28 mouse cellular contexts compared by ENCODE assay signal in genomic region chr7:133044721-133045120, GRCm38 (mm10).
A peak's percentile ranks its signal among the peaks of the same experiment; 100 is the strongest.
DNase-seq lines count a peak whose midpoint lies in the region; ATAC-seq and TF ChIP-seq lines count a peak whose summit lies in the region.
"Had no signal": no experiment of that assay in that cellular context is flagged by ENCODE, and none has a peak within 500 bp of the region (broad histone marks: within the 10 kb centered on the region; RNA-seq: fewer than 3 reads in every experiment).

No protein-coding gene starts in this region.

- DNase-seq in kidney, postnatal 0 days (ENCODE audit: low spot score), result peak; percentile 40
- no peak for DNase-seq in kidney, postnatal 36 days
- no peak for DNase-seq in embryo, embryonic 10 days (ENCODE audit: low spot score)
- DNase-seq in cerebellum, adult 11 months, result no peak
- DNase-seq: adrenal gland, adult 8-10 months; B cell, adult 2 months; cerebellum, adult 8-10 months; cerebellum, postnatal 36 days; embryo, embryonic 11 days; gastrocnemius, postnatal 25 days; heart, adult 18-20 months; heart, postnatal 4 days; kidney, adult 9 months; thymus, postnatal 14 days had no signal

- TF ChIP-seq CTCF in kidney, postnatal 0 days (IDR thresholded peaks at IDR 0.05; ENCODE audit: low read depth), result no peak
- TF ChIP-seq CTCF in intestine, postnatal 0 days (IDR thresholded peaks at IDR 0.05; ENCODE audit: low read depth), result no peak

- no peak overlapping the region for H3K4me2 ChIP-seq in kidney, postnatal 0 days (ENCODE audit: low read length)
- H3K4me2 ChIP-seq in neural tube, embryonic 13.5 days, result no peak overlapping the region
- H3K4me2 ChIP-seq in neural tube, embryonic 15.5 days, result no peak overlapping the region
- H3K4me2 ChIP-seq in intestine, postnatal 0 days (replicated peaks; ENCODE audit: low read depth), result 0 out of 2 replicates have a peak overlapping the region, but pooled peaks have one; percentile 24
- H3K4me2 ChIP-seq: embryonic facial prominence, embryonic 12.5 days; forebrain, embryonic 15.5 days; heart, embryonic 12.5 days; hindbrain, embryonic 14.5 days; limb, embryonic 12.5 days; liver, embryonic 11.5 days; midbrain, embryonic 11.5 days; neural tube, embryonic 12.5 days had no signal

- 0 out of 2 replicates have a peak, but pooled peaks cover 4% of the 10 kb centered on the region for H3K36me3 ChIP-seq in kidney, postnatal 0 days (ENCODE audit: insufficient read depth, low read length)
- H3K36me3 ChIP-seq in neural tube, embryonic 13.5 days, result no peaks in the 10 kb centered on the region
- H3K36me3 ChIP-seq in neural tube, embryonic 15.5 days, result no peaks in the 10 kb centered on the region
- no peaks in the 10 kb centered on the region for H3K36me3 ChIP-seq in intestine, postnatal 0 days (ENCODE audit: control insufficient read depth, insufficient read depth)
- H3K36me3 ChIP-seq: forebrain, embryonic 15.5 days had no signal

- H3K9ac ChIP-seq in kidney, postnatal 0 days (ENCODE audit: low read depth, low read length), result no peak overlapping the region
- H3K9ac ChIP-seq in neural tube, embryonic 13.5 days, result no peak overlapping the region
- no peak overlapping the region for H3K9ac ChIP-seq in neural tube, embryonic 15.5 days (replicated peaks)
- no peak overlapping the region for H3K9ac ChIP-seq in intestine, postnatal 0 days (ENCODE audit: low read depth, low read length)
- H3K9ac ChIP-seq: embryonic facial prominence, embryonic 12.5 days; forebrain, embryonic 15.5 days; heart, embryonic 12.5 days; hindbrain, embryonic 14.5 days; limb, embryonic 12.5 days; neural tube, embryonic 12.5 days had no signal

- H3K27ac ChIP-seq in kidney, postnatal 0 days, result peak overlapping the region; percentile 50; the same call in 1 of the 2 replicates
- 0 out of 2 replicates have a peak overlapping the region, but pooled peaks have one; percentile 3 for H3K27ac ChIP-seq in neural tube, embryonic 13.5 days (replicated peaks)
- no peak overlapping the region for H3K27ac ChIP-seq in neural tube, embryonic 15.5 days (replicated peaks)
- H3K27ac ChIP-seq in intestine, postnatal 0 days (ENCODE audit: low read depth, low read length), result peak overlapping the region; percentile 71
- H3K27ac ChIP-seq: embryonic facial prominence, embryonic 12.5 days; forebrain, embryonic 10.5 days; forebrain, embryonic 15.5 days; hindbrain, embryonic 14.5 days; limb, embryonic 12.5 days; neural tube, embryonic 12.5 days had no signal

- no peaks in the 10 kb centered on the region for H3K9me3 ChIP-seq in kidney, postnatal 0 days (replicated peaks; ENCODE audit: low read length)
- no peaks in the 10 kb centered on the region for H3K9me3 ChIP-seq in neural tube, embryonic 13.5 days
- H3K9me3 ChIP-seq in neural tube, embryonic 15.5 days (replicated peaks), result no peaks in the 10 kb centered on the region
- H3K9me3 ChIP-seq in intestine, postnatal 0 days (ENCODE audit: control insufficient read depth), result no peaks in the 10 kb centered on the region
- H3K9me3 ChIP-seq: embryonic facial prominence, embryonic 12.5 days; forebrain, embryonic 10.5 days; forebrain, embryonic 15.5 days; heart, embryonic 12.5 days; limb, embryonic 12.5 days; neural tube, embryonic 12.5 days had no signal

- H3K4me1 ChIP-seq in kidney, postnatal 0 days (replicated peaks; ENCODE audit: insufficient read depth, low read length), result peaks cover 43% of the 10 kb centered on the region
- peaks cover 44% of the 10 kb centered on the region for H3K4me1 ChIP-seq in neural tube, embryonic 13.5 days (replicated peaks)
- H3K4me1 ChIP-seq in neural tube, embryonic 15.5 days, result peaks cover 21% of the 10 kb centered on the region
- H3K4me1 ChIP-seq in intestine, postnatal 0 days (replicated peaks; ENCODE audit: control insufficient read depth, insufficient read depth, low read length), result peaks cover 40% of the 10 kb centered on the region
- H3K4me1 ChIP-seq: forebrain, embryonic 15.5 days had no signal

- ATAC-seq in kidney, postnatal 0 days (replicated peaks; ENCODE audit: low FRiP score, low read depth), result no peak
- no peak for ATAC-seq in neural tube, embryonic 13.5 days (ENCODE audit: low read depth)
- ATAC-seq in neural tube, embryonic 15.5 days (ENCODE audit: low FRiP score), result no peak
- ATAC-seq in intestine, postnatal 0 days, result peak; percentile 56
- ATAC-seq: forebrain, embryonic 15.5 days; inflammation-experienced regulatory T-cells, adult 6 months had no signal

- H3K27me3 ChIP-seq in kidney, postnatal 0 days (ENCODE audit: insufficient read depth, low read length), result no peaks in the 10 kb centered on the region
- H3K27me3 ChIP-seq in neural tube, embryonic 13.5 days, result no peaks in the 10 kb centered on the region
- H3K27me3 ChIP-seq in neural tube, embryonic 15.5 days (replicated peaks), result no peaks in the 10 kb centered on the region
- no peaks in the 10 kb centered on the region for H3K27me3 ChIP-seq in intestine, postnatal 0 days (replicated peaks; ENCODE audit: control insufficient read depth, insufficient read depth, low read length)
- H3K27me3 ChIP-seq: embryonic facial prominence, embryonic 12.5 days; forebrain, embryonic 15.5 days; heart, embryonic 12.5 days; limb, embryonic 12.5 days; neural tube, embryonic 12.5 days had no signal

- WGBS in kidney, postnatal 0 days, result 18% methylated on average over 4 of the region's 4 CpGs
- 15% methylated on average over 4 of the region's 4 CpGs for WGBS in neural tube, embryonic 13.5 days
- WGBS in neural tube, embryonic 15.5 days, result 17% methylated on average over 4 of the region's 4 CpGs
- WGBS in intestine, postnatal 0 days, result 26% methylated on average over 4 of the region's 4 CpGs

- no peak overlapping the region for H3K4me3 ChIP-seq in kidney, postnatal 0 days (replicated peaks; ENCODE audit: low read depth, low read length)
- no peak overlapping the region for H3K4me3 ChIP-seq in neural tube, embryonic 13.5 days
- H3K4me3 ChIP-seq in neural tube, embryonic 15.5 days (replicated peaks), result no peak overlapping the region
- no peak overlapping the region for H3K4me3 ChIP-seq in intestine, postnatal 0 days (ENCODE audit: low read depth, low read length)
- H3K4me3 ChIP-seq: embryonic facial prominence, embryonic 12.5 days; forebrain, embryonic 10.5 days; forebrain, embryonic 15.5 days; heart, embryonic 12.5 days; limb, embryonic 12.5 days; myocyte; neural tube, embryonic 12.5 days had no signal
